Mouse (Mus musculus) adrenal gland, adult 18-20 months (tissue): Measurements from ENCODE around the gene Gm10226. TPM values are rescaled to one million over a fixed set of nuclear protein-coding genes. Genes with fewer than 3 reads are reported as not detected.

Experiments used
- total RNA-seq, 2 experiments: library from RNA; stranded (reverse); gene quantifications; 1 replicate in 1 of 2; 2 replicates in 1 of 2; pipeline ENCODE4 v1.2.3; 2021

Gm10226 gene
- total RNA-seq, 2 experiments from 2014 or later, result not detected

Other genes with a start within 250 kb of the Gm10226 start
- 1 to 10 TPM; 6.1 to 7.9 TPM for gene Zfp51, start 241.5 kb upstream of the Gm10226 start, total RNA-seq
- gene Zfp53, start 202.9 kb upstream of the Gm10226 start, total RNA-seq, result 1 to 10 TPM; 3.1 to 4.7 TPM
- gene Zfp52, start 156.3 kb upstream of the Gm10226 start, total RNA-seq, result 10 to 100 TPM; 21.3 to 41.2 TPM
- gene Zfp948, start 124.9 kb upstream of the Gm10226 start, total RNA-seq, result 10 to 100 TPM in 1 of 2 experiments, 1 to 10 TPM in 1; 9.7 to 12.3 TPM
- gene Zfp983, start 41.2 kb upstream of the Gm10226 start, total RNA-seq, result 1 to 10 TPM; 5.6 to 5.7 TPM
- gene Zfp760, start 15.9 kb downstream of the Gm10226 start, total RNA-seq, result 1 to 10 TPM; 4.7 to 5.0 TPM
- 1 to 10 TPM; 7.8 TPM for gene Zfp229, start 38.9 kb downstream of the Gm10226 start, total RNA-seq
- 1 to 10 TPM; 1.2 to 1.5 TPM for gene Zfp820, start 153.9 kb downstream of the Gm10226 start, total RNA-seq
- 1 to 10 TPM; 1.3 to 2.0 TPM for gene Zfp995, start 218.1 kb downstream of the Gm10226 start, total RNA-seq